7 mouse cellular contexts compared by ENCODE assay signal in genomic region chr5:72202016-72202415, GRCm38 (mm10). TPM values are rescaled to one million over a fixed set of nuclear protein-coding genes. Genes with fewer than 3 reads are reported as not detected.
A peak's percentile ranks its signal among the peaks of the same experiment; 100 is the strongest.
DNase-seq lines count a peak whose midpoint lies in the region; ATAC-seq and TF ChIP-seq lines count a peak whose summit lies in the region.

No protein-coding gene starts in this region.

- WGBS in embryonic facial prominence, embryonic 15.5 days: 43% methylated on average over 10 of the region's 10 CpGs

- intact Hi-C loops in heart, postnatal 36 days (cut with DNase I): no loop called here

- TF ChIP-seq POLR2A in testis, adult 2 months (IDR thresholded peaks at IDR 0.05; ENCODE audit: control insufficient read depth, low read depth, low read length): no peak

- no peaks in the 10 kb centered on the region for H3K36me3 ChIP-seq in testis, adult 2 months (ENCODE audit: control insufficient read depth, insufficient read depth, low read length)
- no peaks in the 10 kb centered on the region for H3K36me3 ChIP-seq in embryonic facial prominence, embryonic 15.5 days

- TF ChIP-seq CTCF in testis, adult 2 months (IDR thresholded peaks at IDR 0.05; ENCODE audit: control insufficient read depth, insufficient read depth, insufficient replicate concordance, low read depth, low read length): no peak

- no peak overlapping the region; the same call in 1 of the 2 replicates for H3K27ac ChIP-seq in testis, adult 2 months (ENCODE audit: control insufficient read depth, insufficient read depth, low read depth, low read length)
- H3K27ac ChIP-seq in embryonic facial prominence, embryonic 15.5 days (replicated peaks): peak overlapping the region; percentile 79

- H3K9ac ChIP-seq in embryonic facial prominence, embryonic 15.5 days: no peak overlapping the region

- peaks cover 13% of the 10 kb centered on the region for H3K4me1 ChIP-seq in testis, adult 2 months (ENCODE audit: control insufficient read depth, insufficient read depth, low read length)
- peaks cover 9% of the 10 kb centered on the region for H3K4me1 ChIP-seq in embryonic facial prominence, embryonic 15.5 days

- ATAC-seq in embryonic facial prominence, embryonic 15.5 days (ENCODE audit: insufficient number of reproducible peaks, low FRiP score, low TSS enrichment, low read depth): no peak

- no peaks in the 10 kb centered on the region for H3K9me3 ChIP-seq in embryonic facial prominence, embryonic 15.5 days (replicated peaks)

- peak overlapping the region; percentile 13 for H3K4me3 ChIP-seq in testis, adult 2 months (ENCODE audit: control insufficient read depth, low read depth, low read length)
- H3K4me3 ChIP-seq in embryonic facial prominence, embryonic 15.5 days (replicated peaks): peak overlapping the region; percentile 18; the same call in 1 of the 2 replicates

- DNase-seq in testis, postnatal 14 days (ENCODE audit: low spot score): no peak
- DNase-seq in heart, postnatal 36 days: peak; percentile 44 to 51
- DNase-seq in lung, adult 18-20 months: peak; percentile 50 to 73
- DNase-seq in frontal cortex, postnatal 10 days (ENCODE audit: low spot score in 2 of 2): no peak
- no peak for DNase-seq in retina, postnatal 1 day

- no peaks in the 10 kb centered on the region for H3K27me3 ChIP-seq in testis, adult 2 months (ENCODE audit: control insufficient read depth, insufficient read depth, low read length)
- no peaks in the 10 kb centered on the region for H3K27me3 ChIP-seq in embryonic facial prominence, embryonic 15.5 days

- peak overlapping the region; percentile 42 for H3K4me2 ChIP-seq in embryonic facial prominence, embryonic 15.5 days (replicated peaks)

RNA-seq across cellular contexts. Expression of gene Commd8, which starts 34.0 kb away (rescaled TPM):
- polyA plus RNA-seq in testis, adult 2 months (2012; rRNA removed): 2.7 and 3.7 TPM in 2 replicates
- 124 and 131 TPM in 2 replicates for polyA plus RNA-seq in embryonic facial prominence, embryonic 15.5 days (2015; fragmentation: Nextera tagmentation; extraction: Ambion mirVana)
- total RNA-seq in heart, postnatal 36 days (2021): 10 to 100 TPM; 45.6 to 46.7 TPM

Comparison
In these comparisons a context has a peak if more than half of its experiments do, and no peak if none do; other contexts are left out.
1. DNase-seq: peak in heart, postnatal 36 days (2 of 2) and lung, adult 18-20 months (2 of 2); none in testis, postnatal 14 days (single experiment), frontal cortex, postnatal 10 days (0 of 2) and retina, postnatal 1 day (single experiment).
2. RNA of gene Commd8, which starts 34.0 kb away (polyA plus RNA-seq): 124 to 131 TPM in embryonic facial prominence, embryonic 15.5 days; 2.7 to 3.7 TPM in testis, adult 2 months; every median in the first group is over 10 times any median in the second.